Mouse (Mus musculus): Measurements from ENCODE around the gene Neurl1a.

- no peak for TF ChIP-seq CTCF (IDR thresholded peaks at IDR 0.05; ENCODE audit: borderline replicate concordance, control insufficient read depth, extremely low read depth, insufficient read depth, low read length, poor library complexity)
- no peak for TF ChIP-seq POLR2A (IDR thresholded peaks at IDR 0.05; ENCODE audit: control insufficient read depth, extremely low read depth, insufficient read depth, low read length, poor library complexity)
Measured at GRCm38 (mm10) chr19:47192158-47192557, 13.5 kb downstream of the Neurl1a start.
